Mouse (Mus musculus) CD4-positive helper T cell, adult 2 months (primary cell): ENCODE measurements around the gene Dpy19l1.

ENCODE experiments used
- DNase-seq: peaks from one replicate; pipeline ENCODE4 v3.0.0-alpha.2; 2012; ENCODE audit warnings: low read depth, missing footprints, low spot score

The Dpy19l1 gene

DNA sequence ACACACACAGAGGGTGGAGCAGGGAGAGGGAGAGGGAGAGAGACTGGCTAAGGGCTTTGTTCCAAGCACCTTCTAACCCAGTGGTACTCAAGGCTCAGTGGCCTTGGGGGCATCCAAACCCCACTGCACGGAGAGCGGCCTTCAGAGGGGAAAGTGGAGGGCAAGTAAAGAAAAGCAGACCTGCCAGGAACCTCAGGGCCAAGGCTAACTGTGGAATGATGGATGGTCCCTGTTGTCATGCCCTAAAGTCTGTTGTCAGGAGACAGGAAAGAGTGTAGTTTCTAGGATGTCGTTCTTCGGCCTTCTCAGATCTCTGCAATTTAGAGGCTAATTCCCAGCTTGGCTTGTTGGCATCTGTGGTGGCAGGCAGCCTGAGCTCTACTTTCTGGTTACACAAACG is 32.8 kb downstream of the Dpy19l1 start:
- no peak for DNase-seq

DNA sequence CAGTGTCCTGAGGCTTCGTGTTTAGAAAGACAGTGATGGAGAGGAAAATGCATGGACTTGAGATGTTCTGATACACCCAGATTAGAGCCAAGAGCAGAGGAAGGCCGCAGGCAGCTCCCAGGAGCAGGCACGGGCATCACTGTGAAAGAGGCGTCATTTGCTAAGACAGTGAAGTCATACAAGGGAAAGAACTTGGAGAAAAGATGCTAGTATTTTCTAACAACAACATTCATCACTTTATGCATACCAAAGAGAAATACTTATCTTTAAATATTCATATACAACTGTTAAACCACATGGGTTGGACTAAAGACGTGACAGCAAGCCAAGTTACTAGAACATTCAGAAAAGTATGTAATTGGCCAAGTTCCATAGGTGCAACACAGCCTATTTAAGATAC is 35.8 kb downstream of the Dpy19l1 start:
- DNase-seq = no peak

DNA sequence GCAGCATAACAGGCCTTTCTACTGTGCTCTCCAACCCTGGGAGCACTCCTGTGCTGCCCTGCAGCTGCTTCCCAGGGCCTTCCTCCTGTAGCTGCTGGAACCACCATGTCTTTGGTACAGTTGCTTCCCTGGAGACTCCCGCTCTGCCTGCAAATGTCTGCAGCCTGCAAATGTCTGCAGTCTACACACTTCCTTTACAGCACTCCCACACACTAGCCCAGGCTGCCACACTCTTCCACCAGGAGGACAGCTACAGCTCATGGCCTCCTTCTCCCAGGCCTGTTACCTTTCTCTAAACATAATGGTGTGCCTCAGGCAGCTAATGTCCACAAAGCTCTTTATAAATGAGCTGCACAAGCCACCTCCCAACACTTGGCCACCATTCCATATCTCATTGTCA is 36.3 kb downstream of the Dpy19l1 start:
- no peak for DNase-seq

DNA sequence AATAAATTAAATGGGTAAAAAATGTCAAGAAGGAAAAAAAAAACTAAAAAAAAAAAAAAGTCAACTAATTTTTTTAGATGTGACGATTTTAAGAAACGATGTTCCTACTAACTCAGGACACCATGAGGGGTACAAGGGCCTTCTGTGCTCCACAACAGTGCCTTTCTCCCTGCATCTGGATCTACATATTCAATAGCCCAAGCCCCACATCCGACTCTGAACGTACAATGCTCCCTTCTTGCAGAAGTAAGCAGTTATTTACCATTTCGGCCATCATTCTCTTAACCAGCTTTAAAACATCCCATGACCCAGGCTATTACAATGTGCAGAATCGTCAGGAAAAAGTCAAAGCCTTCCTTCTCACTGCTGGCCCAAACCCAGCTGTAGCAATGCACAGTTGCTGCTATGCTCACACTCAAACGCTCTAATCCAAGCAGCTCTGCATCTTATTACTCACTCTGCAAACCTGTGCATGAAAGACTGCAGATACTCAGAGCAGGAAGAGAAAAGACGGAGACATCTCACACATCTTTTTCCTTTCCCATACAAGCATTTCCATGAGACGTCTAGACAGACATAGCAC is 41.5 kb downstream of the Dpy19l1 start:
- no peak for DNase-seq

DNA sequence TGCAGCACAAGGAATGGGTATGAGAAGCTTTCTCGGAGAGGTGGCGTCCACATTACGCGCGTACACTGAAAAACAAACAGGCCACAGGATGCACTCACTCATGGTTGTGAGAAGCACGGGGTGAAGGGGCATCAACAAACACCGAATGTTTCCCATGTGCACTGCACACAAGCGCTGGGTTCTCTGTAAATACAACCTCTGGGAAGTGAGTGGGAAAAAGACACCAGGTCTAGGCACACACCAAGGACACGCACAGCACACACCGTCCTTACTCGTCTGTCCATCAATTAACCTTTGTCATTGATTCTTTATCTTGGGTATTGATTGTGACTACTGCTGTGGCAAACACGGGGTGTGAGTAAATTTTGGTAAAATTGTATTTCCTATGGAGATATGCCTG is 49.1 kb downstream of the Dpy19l1 start:
- DNase-seq = no peak

DNA sequence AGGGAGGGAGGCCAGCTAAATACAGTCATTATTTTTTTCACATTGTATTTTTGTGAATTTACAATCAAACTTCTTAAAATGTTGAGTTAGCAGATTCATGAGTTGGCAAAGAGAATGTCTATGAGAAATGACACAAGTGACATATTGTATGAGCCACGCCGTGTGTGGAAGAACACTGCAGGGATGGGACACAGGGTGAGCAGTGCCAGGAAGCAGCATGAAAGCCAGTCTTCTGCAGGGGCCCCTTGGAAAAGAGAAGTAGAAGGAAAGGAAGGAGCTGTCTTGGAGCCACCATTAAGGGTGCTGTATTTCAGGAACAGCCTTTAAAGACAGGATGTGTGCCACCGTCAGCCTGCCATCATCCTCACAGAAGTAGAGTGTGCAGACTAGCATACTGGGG is 52.0 kb downstream of the Dpy19l1 start:
- DNase-seq = no peak

DNA sequence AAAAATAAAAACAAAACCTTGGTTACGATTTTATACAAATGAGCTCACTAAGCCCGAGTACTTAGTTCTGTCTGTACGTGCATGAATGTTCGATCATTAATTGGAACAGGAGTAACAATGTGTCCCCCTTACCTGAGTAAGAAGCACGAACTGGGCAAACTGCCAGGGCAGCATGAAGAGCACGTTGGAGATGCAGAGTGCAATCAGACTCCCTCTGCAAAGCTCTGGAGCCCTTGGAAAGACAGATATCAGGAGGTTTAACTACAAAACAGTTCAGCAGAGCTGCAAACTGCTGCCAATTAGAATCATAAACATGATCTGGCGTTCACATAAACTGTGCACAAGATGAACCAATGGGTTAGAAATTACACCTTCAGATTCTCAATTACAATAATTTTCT is 52.4 kb downstream of the Dpy19l1 start:
- no peak for DNase-seq

DNA sequence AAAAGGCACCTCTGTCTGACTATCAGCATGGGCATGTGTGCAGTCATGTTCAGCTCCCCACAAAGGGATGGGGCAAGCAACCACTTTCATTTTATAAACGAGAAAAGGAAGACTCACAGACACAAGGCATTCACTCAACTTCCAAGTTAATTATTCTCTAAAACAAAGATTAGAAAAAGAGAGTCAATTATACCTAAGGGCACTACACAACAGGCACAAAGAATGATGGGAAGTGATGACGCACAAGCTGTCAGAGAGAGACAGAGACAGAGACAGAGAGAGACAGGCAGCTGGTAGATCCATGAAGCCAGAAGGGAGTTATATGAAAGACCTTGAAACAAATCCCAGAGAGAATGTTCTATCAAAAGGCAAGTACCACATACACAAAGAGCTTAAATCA is 68.0 kb downstream of the Dpy19l1 start:
- no peak for DNase-seq

DNA sequence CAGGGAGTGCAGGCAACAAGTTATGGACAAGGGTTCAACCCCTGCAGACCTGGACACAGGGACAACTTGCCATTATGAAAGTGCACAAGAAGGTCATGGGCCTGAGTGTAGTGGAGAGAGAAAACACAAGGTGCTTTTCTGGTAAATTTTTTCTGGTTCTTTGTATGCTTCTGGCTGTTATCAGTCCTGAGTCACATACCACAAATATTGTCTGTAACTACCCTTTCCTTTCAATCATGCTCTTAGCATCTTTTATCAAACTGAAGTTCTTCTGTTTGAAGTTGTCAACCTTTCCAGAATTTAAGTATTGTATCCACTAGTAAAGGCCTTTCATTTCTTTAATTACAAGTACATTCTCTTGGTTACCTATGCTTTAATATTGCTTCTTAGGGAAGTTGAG is 73.2 kb downstream of the Dpy19l1 start:
- no peak for DNase-seq

DNA sequence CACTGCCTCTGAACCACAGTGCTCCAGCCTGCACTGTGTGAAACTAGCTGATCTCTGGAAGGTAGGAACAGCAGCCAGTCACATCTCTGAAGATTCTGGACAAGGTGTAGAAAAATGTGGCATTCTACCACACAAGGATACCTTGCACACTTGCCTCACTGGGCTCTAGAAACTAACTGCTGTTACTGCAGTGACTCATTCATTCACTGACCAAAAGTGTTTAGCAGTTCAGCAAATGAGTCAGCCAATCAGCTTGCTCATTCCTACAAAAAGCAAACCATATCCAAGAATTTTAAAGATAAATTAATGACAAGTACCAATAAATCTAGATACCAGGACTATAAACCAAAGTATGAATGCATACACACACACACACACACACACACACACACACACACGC is 77.3 kb downstream of the Dpy19l1 start:
- DNase-seq = no peak

DNA sequence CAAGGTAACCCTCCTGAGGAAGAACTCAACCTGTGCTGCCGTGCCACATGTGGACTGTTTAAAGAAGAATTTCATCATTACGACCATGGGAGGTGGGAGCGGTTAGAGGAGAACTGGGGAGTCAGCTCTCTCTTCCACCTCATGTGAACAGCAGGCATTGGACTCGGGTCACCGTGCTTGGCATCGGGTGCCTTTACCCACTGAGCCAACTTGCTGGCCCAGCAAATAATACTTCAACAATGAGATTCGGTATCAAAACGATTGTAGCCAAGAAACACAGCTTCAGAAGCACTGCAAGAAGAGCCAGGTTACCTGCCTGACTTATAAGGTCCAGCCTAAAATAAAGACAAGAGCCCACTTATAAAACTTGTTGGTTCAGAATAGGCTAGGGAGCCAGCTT is 79.7 kb downstream of the Dpy19l1 start:
- DNase-seq = no peak

DNA sequence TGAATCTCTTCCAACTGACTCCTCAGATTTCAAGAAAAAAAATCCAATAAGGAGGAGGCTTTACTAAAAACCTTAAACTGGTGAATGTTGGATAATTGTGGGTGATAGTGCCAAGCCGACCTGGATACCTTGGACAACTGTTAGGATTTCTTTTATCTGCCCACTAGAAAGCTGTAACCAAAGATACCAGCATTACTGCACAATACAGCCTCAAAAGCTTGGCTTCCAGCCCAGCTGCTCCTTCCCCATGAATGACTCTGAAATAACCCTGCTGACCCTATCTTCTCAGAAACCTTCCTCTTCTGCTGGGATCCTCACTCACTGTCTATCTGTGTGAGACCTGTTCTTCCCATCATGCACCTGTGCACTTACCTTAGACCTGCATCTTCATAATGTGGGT is 81.1 kb downstream of the Dpy19l1 start:
- DNase-seq = no peak

DNA sequence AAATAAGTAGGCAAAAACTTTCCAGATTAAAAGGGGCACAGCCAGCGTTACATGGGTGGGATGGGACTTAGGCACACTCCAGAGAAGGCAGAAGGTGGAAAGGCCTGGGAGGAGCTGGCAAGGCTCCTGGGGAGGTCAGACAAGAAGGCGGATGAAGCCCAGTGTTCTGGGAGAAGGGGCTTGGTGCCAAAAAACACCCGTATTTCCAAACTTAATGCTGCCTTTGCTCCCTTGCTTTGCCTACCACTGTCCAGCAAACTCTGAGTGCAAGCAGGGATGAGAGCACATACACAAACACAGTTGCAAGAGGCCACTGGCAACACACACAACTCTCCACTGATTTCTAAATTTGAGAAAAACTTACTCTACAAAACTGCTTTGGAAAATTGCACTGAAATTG is 81.7 kb downstream of the Dpy19l1 start:
- no peak for DNase-seq

DNA sequence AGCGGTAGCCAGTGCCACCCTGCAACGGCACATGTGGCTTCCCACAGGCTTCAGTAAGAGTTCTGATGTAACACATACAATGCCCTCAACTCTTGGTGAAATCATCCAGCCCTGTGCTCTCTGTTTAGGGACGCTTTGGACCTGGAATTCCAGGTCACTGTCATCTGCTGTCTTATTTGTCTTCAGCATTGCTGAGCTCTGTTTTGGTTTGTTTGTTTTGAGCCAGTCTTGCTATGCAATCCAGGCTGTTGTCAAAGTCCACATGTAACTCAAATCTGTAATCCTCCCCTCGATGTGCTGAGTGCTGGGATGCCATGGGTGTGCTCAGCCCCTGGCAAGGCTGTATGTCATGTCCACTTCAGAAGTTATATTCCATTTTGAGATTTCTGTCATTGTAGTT is 82.8 kb downstream of the Dpy19l1 start:
- no peak for DNase-seq

DNA sequence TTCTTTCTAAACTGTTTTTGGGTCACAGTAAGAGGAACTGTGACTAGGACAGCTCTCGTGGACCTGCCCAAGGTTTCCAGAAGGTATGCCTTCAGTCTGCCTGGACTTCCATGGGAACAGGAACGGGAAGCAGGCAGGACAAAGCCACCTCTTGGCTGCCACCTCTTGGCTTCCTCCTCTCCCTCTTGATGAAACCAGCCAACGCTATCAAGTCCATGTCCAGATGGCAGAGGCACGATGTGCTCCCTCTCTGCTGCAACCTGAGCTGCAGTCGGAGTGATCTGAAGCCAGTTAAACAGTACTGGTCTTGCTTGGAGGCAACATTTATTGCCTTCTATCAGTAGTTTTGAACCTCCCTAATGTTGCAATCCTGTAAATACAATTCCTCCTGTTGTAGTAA is 84.7 kb downstream of the Dpy19l1 start:
- no peak for DNase-seq

DNA sequence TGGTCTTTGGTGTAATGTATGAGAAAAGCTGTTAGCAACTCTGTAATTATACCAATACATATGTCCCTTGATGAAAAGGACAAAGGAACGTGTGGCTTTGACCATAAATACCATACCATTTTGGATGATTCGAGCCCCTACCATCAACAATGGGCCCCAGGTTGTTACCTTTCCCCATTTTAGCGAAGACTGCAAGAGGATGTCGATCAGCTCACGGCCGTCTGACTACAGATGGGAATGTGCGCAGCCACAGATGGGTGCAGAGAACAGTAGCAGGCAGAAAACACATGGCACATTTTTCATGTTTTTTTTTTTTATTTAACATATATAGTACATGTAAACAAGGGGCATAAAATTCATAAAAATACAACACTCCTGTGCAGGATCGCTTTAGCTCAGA is 91.5 kb downstream of the Dpy19l1 start:
- no peak for DNase-seq

DNA sequence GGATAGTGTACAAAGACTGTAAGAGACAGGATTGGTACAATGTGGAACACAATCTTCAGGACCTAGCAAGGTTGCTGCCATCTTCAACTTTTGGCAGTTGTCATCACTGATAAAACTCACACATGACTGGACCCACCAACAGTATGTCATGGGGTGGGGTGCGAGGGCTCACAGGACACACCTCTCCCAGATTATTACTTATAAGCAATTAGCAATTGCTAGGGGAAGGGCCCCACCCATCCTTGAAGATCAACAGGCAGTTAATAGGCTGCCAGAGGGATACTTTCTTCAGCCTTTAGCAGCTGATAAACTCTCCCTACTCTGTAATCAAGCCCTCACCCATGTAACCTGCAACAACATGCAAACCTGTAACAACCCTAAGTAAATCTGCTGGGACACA is 92.5 kb downstream of the Dpy19l1 start:
- no peak for DNase-seq

DNA sequence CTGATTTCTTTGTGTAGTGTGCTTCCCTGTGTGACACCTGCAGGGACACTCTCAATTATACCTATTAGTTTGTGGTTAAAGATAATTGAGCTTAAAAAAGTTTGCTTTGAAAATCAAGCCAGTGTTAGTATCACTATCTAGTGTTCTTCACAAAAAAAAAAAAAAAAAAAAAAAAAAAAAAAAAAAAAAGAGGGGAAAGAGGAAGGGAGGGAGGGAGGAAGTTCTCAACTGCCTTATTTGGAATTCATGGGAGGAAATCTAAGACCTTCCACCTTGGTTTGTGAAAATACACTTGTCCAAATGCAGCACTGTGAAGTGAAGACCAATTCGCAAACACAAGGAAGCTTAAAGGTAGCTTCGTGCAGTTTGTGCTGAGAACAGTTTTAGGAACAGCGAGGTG is 94.9 kb downstream of the Dpy19l1 start:
- no peak for DNase-seq

DNA sequence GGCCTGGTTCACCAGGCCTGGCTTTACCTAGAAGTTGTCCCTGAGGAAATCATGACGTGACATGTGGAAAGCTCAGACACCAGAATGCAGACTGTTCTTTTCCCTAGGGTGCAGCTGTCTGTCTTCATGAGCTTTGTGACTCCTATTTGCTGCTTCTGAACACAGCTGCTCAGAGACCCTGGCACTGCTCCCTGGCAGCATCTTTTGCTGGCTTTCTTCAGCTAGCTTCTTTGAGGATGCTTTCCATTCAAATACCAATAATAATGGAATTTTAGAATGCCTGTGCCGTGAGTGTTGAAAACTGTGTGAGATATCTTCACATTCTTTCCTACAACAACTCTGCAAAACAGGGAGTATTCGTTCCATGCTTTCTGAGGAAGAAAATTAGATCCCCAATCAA is 108.8 kb downstream of the Dpy19l1 start:
- DNase-seq = no peak

DNA sequence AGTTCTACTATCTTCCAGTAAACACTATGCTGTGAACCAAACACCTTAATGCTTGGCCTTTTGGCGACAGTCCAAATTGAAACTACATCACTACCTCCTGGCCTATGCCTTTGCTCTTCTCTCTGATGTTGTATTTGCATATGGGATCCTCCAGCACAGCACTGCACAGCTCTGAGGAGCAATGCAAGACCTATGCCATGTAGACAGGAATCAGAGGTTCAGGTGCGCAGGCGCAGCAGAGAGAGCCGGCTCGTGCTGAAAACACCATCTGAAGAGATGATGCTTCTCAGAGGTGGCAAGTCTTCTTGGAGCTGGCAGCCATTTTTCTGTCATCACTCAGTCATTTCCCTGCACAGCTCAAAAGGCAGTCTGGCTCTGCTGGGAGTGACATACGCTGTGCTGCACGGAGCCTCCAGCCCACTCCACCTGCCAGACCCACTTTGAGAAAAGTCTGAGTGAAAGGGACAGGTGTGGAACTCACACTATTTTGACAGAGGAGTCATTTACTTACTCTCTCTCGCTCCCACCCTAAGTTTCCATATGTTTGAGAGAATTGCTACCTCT is 112.1 kb downstream of the Dpy19l1 start:
- DNase-seq = no peak

DNA sequence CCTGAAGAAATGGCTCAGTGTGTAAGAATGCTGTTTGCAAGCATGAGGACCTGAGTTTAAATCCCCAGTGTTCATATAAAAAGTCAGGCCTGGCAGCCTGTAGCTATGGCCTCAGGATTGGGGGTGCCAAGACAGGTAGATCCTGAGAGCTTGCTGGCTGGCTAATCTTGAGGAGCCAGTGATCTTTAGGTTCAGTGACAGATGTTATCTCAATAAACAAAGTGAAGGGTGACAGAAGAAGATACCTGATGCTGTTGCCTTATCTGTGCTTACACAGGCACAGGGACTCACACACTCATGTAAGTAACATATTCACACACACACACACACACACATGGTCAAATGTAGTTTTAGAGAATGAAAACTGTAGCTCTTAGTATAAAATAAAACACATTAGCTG is 115.7 kb downstream of the Dpy19l1 start:
- DNase-seq = no peak

DNA sequence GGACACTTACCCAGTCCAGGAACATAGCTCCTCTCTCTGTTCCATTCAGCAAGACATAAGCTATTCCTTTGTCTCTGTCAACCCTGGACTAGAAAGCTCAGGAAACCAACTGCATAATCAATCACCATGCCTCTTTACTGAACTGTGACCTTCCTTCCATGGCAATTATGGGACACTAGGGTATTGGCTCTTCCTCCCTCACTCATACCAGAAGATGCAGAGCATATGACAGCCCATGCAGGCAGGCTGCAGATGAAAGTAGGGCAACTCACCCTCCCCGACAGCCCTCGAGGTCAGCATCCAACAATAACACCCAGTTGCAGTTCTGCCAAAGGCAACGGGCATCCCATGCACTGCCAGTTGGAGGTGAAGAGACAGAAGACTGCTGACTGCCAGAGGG is 123.6 kb downstream of the Dpy19l1 start:
- no peak for DNase-seq

DNA sequence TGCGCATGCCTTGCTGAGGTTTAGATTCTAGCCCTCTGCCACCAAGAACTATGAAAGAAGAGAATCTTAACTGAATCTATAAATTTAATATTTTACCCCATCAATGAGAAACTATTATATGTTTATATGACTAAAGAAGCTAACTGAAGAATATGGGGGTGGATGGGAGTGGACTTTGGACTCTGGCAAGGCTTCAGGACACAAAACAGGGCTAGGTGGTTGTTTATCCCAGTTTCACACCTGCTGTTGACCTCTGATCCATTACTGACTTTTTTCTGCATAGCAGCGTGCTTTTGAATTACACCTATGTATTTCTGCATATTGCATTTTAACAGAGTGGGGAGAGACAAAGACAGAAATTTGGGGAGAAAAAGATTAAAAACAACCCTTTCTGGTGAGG is 124.1 kb downstream of the Dpy19l1 start:
- no peak for DNase-seq
